Mouse (Mus musculus) urinary bladder, adult 2 months (tissue): ENCODE measurements around the gene Rps11. TPM values are rescaled to one million over a fixed set of nuclear protein-coding genes. Genes with fewer than 3 reads are reported as not detected.
"Not testable (repeated sequence)": the region's sequence is repeated elsewhere in the genome, so short reads cannot be mapped to it uniquely, and the experiment has no call there.

Experiments used
- DNase-seq: peaks from one replicate; pipeline ENCODE4 v3.0.0; 2022; ENCODE audit warnings: low spot score
- polyA plus RNA-seq: library from polyadenylated mRNA; depleted of rRNA; stranded (reverse); fragments of >200 nt; gene quantifications from 2 replicates; pipeline ENCODE4 v1.2.3, GENCODE M21; 2012; rRNA removed

Rps11 gene
- polyA plus RNA-seq, result 903 and 1,312 TPM in 2 replicates

GRCm38 (mm10) chr7:45124224-45125143 is at the start of gene Rps11:
Rps11 (minus strand) TSS chr7:45124439.
- DNase-seq, result peak; percentile 92

GRCm38 (mm10) chr7:45173772-45174171 is 49.5 kb upstream of the Rps11 start:
- not testable (repeated sequence) for DNase-seq

GRCm38 (mm10) chr7:45172974-45173373 is 48.7 kb upstream of the Rps11 start:
- DNase-seq, result no peak

GRCm38 (mm10) chr7:45169495-45169894 is 45.3 kb upstream of the Rps11 start:
- no peak for DNase-seq

- DNase-seq, result no peak
These were observed 44.4 kb upstream of the Rps11 start for GRCm38 (mm10) chr7:45168656-45169055.

- DNase-seq, result no peak
These were observed 43.7 kb upstream of the Rps11 start for GRCm38 (mm10) chr7:45167761-45168445.

- DNase-seq, result no peak
These were observed 42.7 kb upstream of the Rps11 start for GRCm38 (mm10) chr7:45166950-45167401.

- no peak for DNase-seq
These were observed 41.5 kb upstream of the Rps11 start for GRCm38 (mm10) chr7:45165701-45166100.

- DNase-seq, result no peak
These were observed 40.6 kb upstream of the Rps11 start for GRCm38 (mm10) chr7:45164833-45165232.

GRCm38 (mm10) chr7:45163735-45164490 is 39.7 kb upstream of the Rps11 start, which contains the start of gene Slc17a7:
Slc17a7 (plus strand) TSS chr7:45163949.
- DNase-seq, result no peak

GRCm38 (mm10) chr7:45162996-45163615 is 38.9 kb upstream of the Rps11 start:
- DNase-seq, result no peak

- no peak for DNase-seq
These were observed 38.3 kb upstream of the Rps11 start for GRCm38 (mm10) chr7:45162551-45162950.

- peak; percentile 88 for DNase-seq
These were observed 37.6 kb upstream of the Rps11 start for GRCm38 (mm10) chr7:45161612-45162473.

- DNase-seq, result no peak
These were observed 36.6 kb upstream of the Rps11 start for GRCm38 (mm10) chr7:45160866-45161265.

GRCm38 (mm10) chr7:45160316-45160800 is 36.1 kb upstream of the Rps11 start:
- no peak for DNase-seq

GRCm38 (mm10) chr7:45158991-45159390 is 34.8 kb upstream of the Rps11 start:
- DNase-seq, result no peak

GRCm38 (mm10) chr7:45157459-45157858 is 33.2 kb upstream of the Rps11 start:
- DNase-seq, result no peak

- no peak for DNase-seq
These were observed 32.0 kb upstream of the Rps11 start for GRCm38 (mm10) chr7:45156206-45156605.

- no peak for DNase-seq
These were observed 31.4 kb upstream of the Rps11 start for GRCm38 (mm10) chr7:45155590-45155989.

GRCm38 (mm10) chr7:45154993-45155514 is 30.8 kb upstream of the Rps11 start:
- no peak for DNase-seq
